Mouse (Mus musculus) megakaryocyte-erythroid progenitor cell, adult 5-6 weeks (primary cell): Measurements from ENCODE around the gene Ubxn11. TPM values are rescaled to one million over a fixed set of nuclear protein-coding genes. Genes with fewer than 3 reads are reported as not detected.
A peak's percentile ranks its signal among the peaks of the same experiment; 100 is the strongest.

ENCODE experiments used
- ATAC-seq: replicated peaks from 2 replicates; pipeline ENCODE4 v1.8.0; 2016; ENCODE audit warnings: mild to moderate bottlenecking, inconsistent platforms; ENCODE audit not compliant: severe bottlenecking, poor library complexity, low FRiP score, low TSS enrichment
- total RNA-seq, 2 experiments: library from RNA; stranded (forward) in 1 of 2; stranded (reverse) in 1 of 2; fragments of 200-1000, 215-1000 nt in 1 of 2; fragments of >200 nt in 1 of 2; fragmentation: Nextera tagmentation in 1 of 2; gene quantifications; 2 replicates each; pipeline ENCODE4 v1.2.3; 2014 to 2017

Ubxn11 gene
- total RNA-seq, 2 experiments from 2014 or later: 5.2 to 17.9 TPM

DNA sequence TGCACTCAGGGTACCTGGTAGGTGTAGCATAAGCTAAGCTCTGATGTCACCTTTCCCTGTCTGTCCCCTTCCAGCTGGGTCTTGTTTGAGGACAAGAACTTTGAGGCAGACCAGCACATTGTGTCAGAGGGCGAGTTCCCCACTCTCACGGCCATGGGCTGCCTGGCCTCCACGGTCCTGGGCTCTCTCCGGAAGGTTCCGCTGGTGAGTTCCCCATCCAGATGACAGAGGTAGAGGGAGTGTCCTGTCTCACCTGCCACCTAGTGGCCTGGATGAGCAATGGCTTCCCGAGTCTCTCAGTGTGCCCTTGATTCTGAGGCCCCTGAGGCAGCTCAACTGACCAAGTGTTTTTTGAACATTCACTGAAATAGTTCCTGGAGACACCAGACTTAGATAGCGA lies 15.0 kb upstream of the Ubxn11 start:
- ATAC-seq: peak; percentile 85

DNA sequence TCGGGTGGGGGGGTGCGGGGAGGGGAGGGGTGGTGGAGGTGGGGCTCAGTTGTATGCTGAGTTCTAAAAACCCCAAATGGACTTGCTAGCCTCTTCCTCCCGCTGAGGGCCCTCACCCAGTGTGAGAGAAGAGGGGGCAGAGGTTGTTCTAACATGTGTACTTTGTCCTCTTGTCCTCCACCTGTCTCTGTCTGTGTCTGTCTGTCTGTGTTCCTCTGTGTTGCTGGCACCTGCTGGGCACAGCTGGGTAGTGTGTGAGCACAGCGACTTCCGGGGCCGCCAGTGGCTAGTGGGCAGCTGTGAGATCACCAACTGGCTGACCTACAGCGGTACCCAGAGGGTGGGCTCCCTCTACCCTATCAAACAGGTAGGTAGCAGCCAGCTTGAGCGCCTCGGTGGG lies 13.3 kb upstream of the Ubxn11 start:
- ATAC-seq: no peak

DNA sequence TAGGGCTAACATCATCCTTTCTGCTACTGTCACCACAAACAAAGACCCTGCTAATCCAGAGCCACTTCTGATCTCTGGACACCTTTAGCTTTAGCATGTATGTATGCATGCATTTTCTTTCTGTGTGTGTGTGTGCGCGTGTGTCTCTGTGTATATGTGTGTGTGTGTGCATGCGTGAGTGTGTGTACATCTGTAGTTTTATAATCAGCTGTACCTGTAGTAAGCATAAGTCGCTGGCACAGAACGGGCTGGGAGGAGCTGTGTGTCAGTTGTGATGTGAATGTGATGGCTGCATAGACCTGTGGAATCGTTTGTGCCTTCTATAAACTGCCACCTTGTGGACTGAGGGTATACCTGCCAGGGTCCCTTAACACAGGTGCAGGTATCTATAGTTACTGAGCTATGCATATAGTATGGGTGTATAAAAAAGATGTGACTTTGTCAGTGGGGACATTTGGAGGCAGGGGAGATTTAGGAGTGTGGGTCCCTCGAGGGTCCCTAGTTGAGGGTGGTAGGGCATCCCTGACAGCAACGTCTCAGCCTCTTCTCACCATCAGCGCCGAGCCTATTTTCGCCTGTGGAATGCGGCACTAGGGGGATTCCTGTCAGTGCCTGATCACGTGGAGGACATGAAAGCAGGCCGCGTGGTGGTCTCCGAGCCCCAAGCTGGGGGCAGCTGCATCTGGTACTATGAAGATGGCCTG lies 11.7 kb upstream of the Ubxn11 start:
- no peak for ATAC-seq

DNA sequence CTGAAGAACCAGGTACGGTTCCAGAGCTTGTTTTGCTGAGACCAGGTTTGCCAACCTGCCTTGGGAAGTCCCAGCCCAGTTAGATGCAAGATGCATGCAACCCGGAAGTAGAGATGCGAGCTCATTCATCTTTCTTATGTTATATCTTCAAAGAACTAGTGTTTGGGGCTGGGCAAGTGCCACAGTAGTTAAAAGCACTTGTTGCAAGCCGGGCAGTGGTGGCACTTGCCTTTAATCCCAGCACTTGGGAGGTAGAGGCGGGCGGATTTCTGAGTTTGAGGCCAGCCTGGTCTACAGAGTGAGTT lies 11.2 kb upstream of the Ubxn11 start:
- ATAC-seq: no peak

DNA sequence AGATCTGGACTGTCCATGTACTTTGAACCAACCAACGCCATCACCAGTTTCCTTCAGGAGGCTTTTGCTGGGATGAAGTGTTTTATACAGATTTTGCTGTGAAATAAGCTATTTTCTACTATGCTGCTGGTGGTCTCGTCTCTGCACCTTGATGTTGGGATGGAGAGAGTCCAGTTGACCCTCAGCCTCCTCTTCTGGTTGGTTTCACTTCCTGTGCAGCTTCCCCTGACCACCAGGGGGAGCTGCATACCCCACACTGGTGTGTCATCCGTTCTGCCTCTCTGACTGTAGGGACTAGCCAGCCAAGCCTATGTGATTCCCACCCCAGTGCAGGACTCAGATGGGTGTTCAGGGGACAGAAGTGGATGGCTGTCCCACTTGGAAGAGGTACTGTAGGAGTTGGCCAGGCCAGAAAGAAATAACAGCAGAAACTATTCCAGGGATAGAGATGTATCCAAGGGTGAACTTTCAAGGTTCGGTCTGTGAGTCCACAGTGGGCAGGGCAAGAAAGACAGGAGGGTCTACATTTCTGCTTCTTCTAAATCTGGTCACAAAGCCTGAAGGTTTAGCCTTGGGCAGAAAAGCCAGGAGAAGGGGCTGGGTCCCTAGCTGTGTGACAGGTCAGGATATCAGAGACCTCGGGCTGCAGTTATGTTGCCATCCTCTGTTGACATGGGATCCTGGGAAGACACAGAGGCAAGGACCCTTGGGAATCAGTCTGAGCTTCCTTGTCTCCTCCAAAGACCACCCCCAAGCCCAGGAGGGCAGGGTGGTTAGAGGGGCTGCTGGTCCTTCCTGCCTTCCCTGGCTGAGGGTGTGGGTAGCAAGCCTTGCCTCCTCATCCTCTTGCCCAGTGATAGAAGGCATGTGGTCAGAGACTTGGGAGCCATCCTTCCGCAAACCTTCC lies 9.7 kb upstream of the Ubxn11 start:
- peak; percentile 72; the same call in 1 of the 2 replicates for ATAC-seq

DNA sequence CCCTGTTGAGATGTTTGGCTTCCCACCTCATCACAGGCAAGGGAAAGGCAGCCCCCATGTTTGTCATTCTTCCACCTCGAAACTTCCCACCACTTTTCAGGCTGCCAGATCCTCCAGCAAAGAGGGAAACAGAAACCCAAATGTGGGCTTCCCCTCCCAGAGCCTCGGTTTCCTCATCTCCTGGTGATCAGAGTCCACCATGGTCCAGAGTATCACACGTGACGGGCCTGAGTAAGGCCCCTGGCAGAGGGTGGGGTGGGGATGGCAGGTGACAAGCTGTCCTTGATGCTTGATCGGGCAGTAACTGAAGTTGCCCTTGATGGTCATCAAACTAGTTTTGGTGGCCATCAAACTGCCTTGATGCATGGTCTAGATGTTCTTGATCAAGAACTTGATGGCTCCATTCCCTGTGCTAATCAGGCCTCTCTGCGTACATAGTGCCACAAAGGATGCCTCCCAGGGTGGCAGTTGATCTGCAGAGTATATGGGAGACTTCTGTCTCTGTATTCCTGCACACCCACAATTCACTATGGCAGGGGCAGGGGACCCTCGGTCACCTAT lies 8.3 kb upstream of the Ubxn11 start:
- no peak for ATAC-seq

DNA sequence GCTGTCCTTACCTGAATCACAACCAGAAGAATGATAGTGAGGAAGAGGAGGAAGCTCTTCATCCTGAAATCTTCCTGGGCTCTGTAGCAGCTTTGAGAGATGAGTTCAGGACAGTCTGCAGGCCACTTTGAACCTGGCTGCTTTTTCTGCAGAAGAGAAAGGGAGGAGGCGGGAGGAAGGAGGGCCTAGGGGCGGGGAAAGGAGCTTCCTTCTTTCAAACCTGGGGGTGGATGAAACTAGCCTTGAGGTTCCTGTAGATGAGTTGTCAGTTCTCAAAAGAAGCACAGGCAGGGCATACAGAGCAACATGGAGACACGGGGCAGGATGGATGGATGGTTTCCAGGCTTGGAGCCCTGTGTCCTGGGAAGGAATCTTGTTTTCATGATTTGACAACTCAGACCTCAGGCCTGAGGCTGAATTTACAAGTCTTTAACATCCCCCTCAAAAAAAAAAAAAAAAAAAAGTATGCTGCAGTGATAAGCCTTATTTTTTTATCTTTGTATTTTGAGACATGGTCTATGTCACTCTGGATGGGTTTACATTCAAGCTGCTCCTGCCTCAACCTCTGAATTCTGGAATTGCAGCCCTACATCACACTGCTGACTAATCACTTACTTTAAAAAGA lies 7.3 kb upstream of the Ubxn11 start, which contains the start of gene Cd52:
Gene Cd52, minus strand, starts transcription at position 160 of the 625 bp plus-strand sequence.
- no peak for ATAC-seq

DNA sequence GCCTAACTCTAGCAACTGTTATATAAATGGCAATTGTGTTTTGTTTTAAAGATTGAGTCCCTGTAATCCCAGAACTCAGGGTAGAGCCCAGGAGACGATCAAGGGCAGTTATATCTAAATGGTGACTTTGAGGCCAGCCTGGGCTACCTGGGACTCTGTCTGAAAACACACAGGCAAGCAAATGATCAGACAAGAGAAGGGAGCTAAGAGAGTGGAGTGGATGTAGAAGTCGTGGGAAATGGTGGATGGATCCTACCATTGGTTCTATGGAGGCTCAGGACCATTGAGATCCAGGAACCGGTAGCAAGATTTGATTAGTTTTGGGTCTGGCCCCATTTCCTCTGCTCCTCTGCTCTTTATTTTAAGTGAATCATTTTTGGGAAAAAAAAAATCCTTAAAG lies 6.2 kb upstream of the Ubxn11 start:
- ATAC-seq: no peak

DNA sequence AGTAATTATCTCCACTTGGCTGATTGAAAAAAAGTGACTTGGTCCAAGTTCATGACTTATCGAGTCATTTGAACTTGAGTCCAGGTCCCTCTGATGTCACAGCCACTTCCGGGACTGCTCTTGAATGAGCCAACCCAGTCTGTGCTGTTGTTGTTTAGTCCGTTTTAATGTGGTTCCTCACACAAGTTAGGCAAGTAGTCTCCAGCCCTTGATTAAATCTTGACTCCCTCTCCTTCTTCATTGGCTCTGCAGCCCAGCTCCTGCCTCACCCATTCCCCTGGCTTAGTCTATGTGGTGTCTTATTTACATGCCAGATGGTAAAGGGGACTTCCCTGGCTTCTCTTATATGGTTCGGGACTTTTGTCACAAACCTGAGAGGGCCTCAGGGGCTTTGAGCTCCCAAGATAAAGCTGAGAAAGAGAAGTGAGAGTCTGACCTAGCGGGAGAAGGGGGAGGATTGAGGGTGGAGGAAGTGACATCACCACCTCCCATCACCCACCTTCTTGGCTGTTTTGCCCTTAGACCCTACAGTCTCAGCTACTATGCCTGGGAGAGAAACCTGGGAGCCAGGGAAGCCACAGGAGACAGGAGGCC lies 5.3 kb upstream of the Ubxn11 start:
- ATAC-seq: 0 out of 2 replicates have a peak, but pooled peaks have one; percentile 21

DNA sequence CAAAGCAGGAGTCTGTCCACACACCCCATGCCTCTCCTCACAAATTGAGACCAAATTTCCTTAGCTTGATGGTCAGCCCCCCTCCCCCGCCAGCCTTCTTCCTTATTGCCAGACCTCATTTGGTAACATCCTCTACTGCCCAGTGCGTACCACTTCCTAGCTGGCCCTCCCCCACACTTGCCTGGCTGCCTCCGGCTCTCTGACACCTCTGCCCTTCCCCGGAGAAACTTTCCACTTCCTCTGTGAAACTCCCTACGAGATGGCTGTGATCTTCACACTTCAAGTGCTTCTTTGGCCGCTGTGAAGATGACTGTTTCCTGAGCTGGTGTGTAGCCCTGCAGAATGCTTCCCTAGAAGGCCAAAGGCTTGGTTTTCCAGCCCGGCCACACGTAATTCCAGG lies 3.7 kb upstream of the Ubxn11 start:
- no peak for ATAC-seq

DNA sequence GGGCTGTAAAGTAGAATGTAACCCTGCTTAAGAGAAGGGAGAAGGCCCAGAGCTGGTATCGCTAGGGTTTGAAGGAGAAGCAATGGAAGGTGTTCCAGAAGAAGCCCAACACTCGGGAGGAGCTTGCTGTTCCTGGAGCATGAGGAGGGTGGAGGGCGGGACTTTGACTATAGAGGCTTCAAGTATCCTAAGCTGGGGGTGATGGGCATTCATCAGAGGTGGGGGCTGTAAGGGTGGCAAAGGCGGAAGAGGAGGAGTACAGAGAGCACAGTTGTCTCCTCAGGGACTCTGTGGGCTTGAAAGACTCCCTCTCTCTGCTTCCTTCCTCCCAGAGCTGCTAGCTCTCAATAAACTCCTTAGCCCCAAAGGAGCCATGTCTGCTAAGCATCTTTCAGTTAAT lies 2.1 kb upstream of the Ubxn11 start:
- ATAC-seq: no peak

DNA sequence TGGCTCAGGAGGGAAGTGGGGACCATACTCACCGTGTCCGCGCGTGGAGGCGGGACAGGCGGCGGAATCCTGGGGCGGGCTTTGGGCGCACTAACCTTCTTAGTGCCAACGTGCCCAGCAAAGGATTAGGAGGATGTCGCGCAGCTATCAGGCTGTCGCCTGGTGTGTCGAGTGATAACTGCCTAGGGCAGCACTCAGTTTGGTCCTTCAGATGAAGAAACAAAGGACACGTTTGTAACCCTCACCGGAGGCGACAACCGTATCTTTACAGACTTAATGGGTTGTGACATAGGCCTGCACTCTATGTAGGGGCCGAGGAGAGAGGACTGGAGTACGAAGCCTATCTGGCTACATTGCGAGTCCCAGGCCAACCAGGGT lies 361 bp downstream of the Ubxn11 start:
- peak; percentile 84 for ATAC-seq

DNA sequence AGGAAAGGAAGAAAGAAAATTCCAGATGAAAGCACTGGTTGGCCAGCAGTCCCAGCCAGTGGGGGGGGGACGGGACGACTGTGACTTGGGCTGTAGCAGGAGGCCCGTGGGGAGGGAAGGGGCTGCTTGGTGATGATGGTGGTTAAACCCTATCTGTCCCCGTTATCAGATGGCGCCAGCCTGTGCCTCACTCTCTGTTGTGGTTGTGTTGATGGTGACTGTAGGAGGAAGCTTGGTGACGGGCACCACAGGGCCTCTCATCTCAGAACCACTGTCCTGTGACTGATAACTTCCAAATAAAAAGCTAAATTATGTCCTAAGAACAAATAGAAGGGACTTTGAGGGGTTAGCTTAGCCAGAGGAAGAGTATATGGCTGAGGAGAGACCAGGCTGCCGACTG lies 3.7 kb downstream of the Ubxn11 start:
- ATAC-seq: peak; percentile 49; the same call in 1 of the 2 replicates

DNA sequence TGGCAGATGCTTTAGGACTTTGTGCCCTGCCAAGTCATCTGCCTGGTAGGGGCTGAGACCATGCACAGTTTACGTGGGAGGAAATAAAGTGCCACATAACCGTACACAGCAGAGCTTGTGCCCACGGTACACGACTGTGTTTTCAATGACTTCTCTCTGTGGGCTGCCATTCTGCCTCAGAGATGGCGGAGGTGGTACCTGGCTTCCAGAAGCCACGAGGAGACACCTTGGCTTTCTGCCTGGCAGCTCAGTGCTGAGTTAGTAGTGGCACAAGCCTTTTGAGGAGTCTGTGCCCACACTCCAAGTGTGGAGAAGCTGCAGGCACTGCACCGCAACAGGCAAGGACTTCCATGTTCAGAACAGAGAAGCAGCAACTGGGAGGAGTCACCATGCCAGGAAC lies 5.4 kb downstream of the Ubxn11 start:
- ATAC-seq: no peak

DNA sequence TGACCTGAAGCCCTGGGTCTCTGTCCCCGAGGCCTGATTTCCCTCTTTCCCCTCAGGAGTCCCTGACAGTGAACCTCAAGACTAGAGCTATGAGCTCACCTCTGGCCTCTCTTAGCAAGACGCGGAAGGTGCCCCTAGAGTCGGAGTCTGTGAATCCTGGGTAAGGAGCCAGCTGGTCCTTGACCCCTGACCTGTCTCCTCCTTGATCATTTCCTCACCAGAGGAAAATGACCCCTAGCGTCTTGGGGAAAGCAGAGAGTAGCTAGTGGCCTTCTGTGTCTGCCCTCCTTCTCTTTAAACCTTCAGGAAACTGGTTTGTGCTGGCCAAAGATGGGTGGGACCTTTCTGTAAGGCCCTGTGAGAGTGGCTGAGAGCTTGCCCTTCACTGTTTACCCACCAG lies 5.8 kb downstream of the Ubxn11 start:
- ATAC-seq: no peak

DNA sequence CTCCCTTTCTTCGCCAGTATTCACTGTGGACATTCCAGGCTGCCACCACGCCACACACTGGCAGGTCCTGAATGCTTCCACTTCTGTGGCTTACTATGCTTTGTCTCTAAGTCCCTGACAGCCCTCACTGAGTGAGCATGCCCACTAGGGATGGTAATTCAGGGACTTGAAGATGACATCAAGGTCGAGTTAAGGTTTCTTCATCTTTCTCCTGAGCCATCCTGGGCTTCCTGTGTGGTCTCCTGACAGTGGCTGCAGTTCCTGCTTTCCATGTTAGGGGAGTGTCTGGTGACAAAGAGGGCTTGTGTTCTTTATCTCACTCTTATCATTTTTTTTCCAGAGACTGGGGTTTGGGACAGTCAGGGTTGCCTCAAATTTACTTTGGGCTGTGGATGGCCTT lies 8.3 kb downstream of the Ubxn11 start:
- ATAC-seq: no peak

DNA sequence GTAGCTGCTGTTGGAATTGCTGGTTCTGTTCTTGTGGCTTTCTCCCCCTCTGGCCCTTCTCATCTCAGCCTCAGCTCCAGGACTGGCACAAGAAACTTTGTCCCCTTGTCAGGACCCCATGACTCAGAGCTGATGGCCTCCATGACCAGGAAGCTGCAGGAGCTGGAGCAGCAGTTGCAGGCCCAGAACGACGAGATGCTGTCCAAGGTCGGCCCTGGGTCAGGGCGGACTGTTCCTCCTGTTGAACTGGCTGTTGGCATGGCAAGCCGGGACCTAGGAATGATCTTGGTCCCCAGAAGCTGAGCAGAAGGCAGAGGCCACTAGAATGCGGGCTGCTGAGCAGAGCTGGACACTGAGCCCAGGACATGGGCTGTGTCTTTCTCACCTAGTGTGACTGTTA lies 10.0 kb downstream of the Ubxn11 start:
- no peak for ATAC-seq

DNA sequence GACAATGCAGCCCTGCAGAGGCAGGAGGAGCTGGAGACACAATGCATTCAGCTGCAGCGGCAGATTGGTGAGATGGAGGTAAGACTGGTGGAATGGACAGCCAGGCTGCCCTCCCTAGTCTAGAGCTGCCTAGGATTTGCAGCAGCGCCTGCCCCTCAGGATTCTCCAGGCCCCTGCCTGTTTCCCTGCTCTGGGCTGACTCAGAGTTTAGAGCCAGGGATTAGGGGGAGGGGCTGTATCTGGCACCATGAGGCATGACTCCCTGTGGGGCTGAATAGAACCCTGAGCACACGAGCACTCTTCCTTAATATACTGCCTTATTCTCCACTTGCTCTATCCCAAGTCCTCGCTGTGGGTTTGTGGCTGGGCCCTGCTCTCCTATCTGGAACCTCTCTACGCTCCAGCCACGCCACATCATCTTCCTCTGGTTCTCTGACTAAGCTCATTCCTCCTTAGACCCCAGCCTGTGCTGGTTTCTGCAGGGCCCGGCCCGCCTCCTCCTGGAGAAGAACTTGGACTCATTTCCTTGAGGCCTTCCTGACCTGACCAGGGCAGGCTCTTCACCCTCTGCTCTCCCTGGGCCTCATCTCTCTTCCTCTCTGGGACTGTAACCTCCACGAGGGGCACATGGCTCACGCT lies 11.1 kb downstream of the Ubxn11 start:
- no peak for ATAC-seq

DNA sequence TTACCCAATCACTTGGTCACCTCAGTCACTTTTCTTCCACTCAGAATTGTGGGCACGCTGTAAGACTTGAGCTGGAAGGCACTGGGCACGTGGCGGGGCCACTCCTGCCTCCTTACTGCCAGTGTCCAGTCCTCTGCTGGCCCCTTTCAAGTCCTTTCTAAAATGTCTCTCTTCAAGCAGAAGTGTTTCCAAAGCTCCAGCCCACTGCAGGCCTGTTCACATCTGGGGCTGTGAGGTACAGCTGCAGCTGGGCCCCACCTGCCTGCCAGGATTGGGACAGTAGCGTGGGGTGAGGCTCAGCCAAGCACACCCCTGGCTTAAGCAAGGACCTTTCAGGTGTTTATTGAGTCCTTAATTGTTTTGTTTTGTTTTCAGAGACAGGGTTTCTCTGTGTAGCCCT lies 11.7 kb downstream of the Ubxn11 start:
- ATAC-seq: no peak
